Mouse (Mus musculus) heart, postnatal 14 days (tissue): ENCODE measurements around the gene Cdk5rap3. TPM values are rescaled to one million over a fixed set of nuclear protein-coding genes. Genes with fewer than 3 reads are reported as not detected.

ENCODE experiments used
- DNase-seq, 2 experiments: peaks; one replicate each; pipeline ENCODE4 v3.0.0; 2021 to 2022
- intact Hi-C: fragments of 180-260 bp; cut with DNase I; formaldehyde crosslinking; loops from one replicate; pipeline ENCODE4 v1.15.1; 2025
- total RNA-seq, 2 experiments: library from RNA; stranded (reverse); gene quantifications; 2 replicates each; pipeline ENCODE4 v1.2.3; 2021

Gene Cdk5rap3
- total RNA-seq, 2 experiments from 2014 or later, result 22.3 to 23.3 TPM

- peak; percentile 68 to 82 for DNase-seq
- intact Hi-C loops, result loop anchor here (1.0 to 5.0 kb wide), 2 partner anchors 44 to 95 kb away; no protein-coding TSS in a partner anchor
Observed at GRCm38 (mm10) chr11:96867149-96867548, 49.1 kb downstream of the Cdk5rap3 start.

GRCm38 (mm10) chr11:96863206-96863995, 52.9 kb downstream of the Cdk5rap3 start:
- DNase-seq, result peak; percentile 54

GRCm38 (mm10) chr11:96862534-96862933, 53.8 kb downstream of the Cdk5rap3 start:
- intact Hi-C loops, result loop anchor here (1.0 to 5.0 kb wide), 5 partner anchors 85 to 560 kb away; partner anchors contain the start of genes Hoxb5 and Snx11
- no peak for DNase-seq

More at GRCm38 (mm10) chr11:96863206-96863995, 52.9 kb downstream of the Cdk5rap3 start:
- intact Hi-C loops, result loop anchor here (5.0 kb wide), 4 partner anchors 86 to 561 kb away; partner anchors contain the start of genes Hoxb5 and Snx11

- intact Hi-C loops, result loop anchor here (1.0 to 5.0 kb wide), 6 partner anchors 85 to 583 kb away; partner anchors contain the start of genes Hoxb5 and Snx11
- DNase-seq, result peak; percentile 96 to 98
Observed at GRCm38 (mm10) chr11:96861878-96862289, 54.4 kb downstream of the Cdk5rap3 start.

- intact Hi-C loops, result loop anchor here (2.0 to 5.0 kb wide), 5 partner anchors 84 to 583 kb away; partner anchors contain the start of genes Hoxb5 and Snx11
- DNase-seq, result peak; percentile 53 to 62
Observed at GRCm38 (mm10) chr11:96861446-96861845, 54.9 kb downstream of the Cdk5rap3 start.

GRCm38 (mm10) chr11:96860564-96860963, 55.7 kb downstream of the Cdk5rap3 start:
- intact Hi-C loops, result loop anchor here (2.0 to 5.0 kb wide), 5 partner anchors 83 to 582 kb away; partner anchors contain the start of genes Hoxb5 and Snx11
- peak; percentile 90 to 95 for DNase-seq

- intact Hi-C loops, result loop anchor here (2.0 to 5.0 kb wide), 5 partner anchors 82 to 581 kb away; partner anchors contain the start of genes Hoxb5 and Snx11
- DNase-seq, result no peak
Observed at GRCm38 (mm10) chr11:96859635-96860034, 56.7 kb downstream of the Cdk5rap3 start.

GRCm38 (mm10) chr11:96857446-96857845, 58.9 kb downstream of the Cdk5rap3 start:
- intact Hi-C loops, result no loop called here

More at GRCm38 (mm10) chr11:96857446-96857845, 58.9 kb downstream of the Cdk5rap3 start:
- no peak for DNase-seq

Other genes with a start within 250 kb of the Cdk5rap3 start
- 10 to 100 TPM; 12.4 to 13.7 TPM for gene Snx11, start 138.9 kb downstream of the Cdk5rap3 start, total RNA-seq
- gene Cbx1, start 127.4 kb downstream of the Cdk5rap3 start, total RNA-seq, result 10 to 100 TPM; 36.4 to 46.8 TPM
- 100 to 1,000 TPM; 346 to 358 TPM for gene Nfe2l1, start 86.5 kb downstream of the Cdk5rap3 start, total RNA-seq
- gene Copz2, start 66.6 kb downstream of the Cdk5rap3 start, total RNA-seq, result 10 to 100 TPM; 34.6 to 35.8 TPM
- gene Prr15l, start 11.6 kb upstream of the Cdk5rap3 start, total RNA-seq, result 1 to 10 TPM in 1 of 2 experiments, under 1 TPM in 1; 0.88 to 1.8 TPM
- 10 to 100 TPM; 14.1 to 15.0 TPM for gene Pnpo, start 27.5 kb upstream of the Cdk5rap3 start, total RNA-seq
- 10 to 100 TPM; 11.4 to 12.0 TPM for gene Sp2, start 66.5 kb upstream of the Cdk5rap3 start, total RNA-seq
- under 1 TPM; 0.07 to 0.12 TPM for gene Sp6, start 96.9 kb upstream of the Cdk5rap3 start, total RNA-seq
- 10 to 100 TPM; 10.2 to 11.6 TPM for gene Scrn2, start 113.4 kb upstream of the Cdk5rap3 start, total RNA-seq
- under 1 TPM; 0.27 to 0.69 TPM for gene Lrrc46, start 124.9 kb upstream of the Cdk5rap3 start, total RNA-seq
- gene Mrpl10, start 125.1 kb upstream of the Cdk5rap3 start, total RNA-seq, result 10 to 100 TPM; 79.9 to 88.0 TPM
- gene Osbpl7, start 134.1 kb upstream of the Cdk5rap3 start, total RNA-seq, result 1 to 10 TPM; 4.6 to 4.9 TPM
- gene Tbx21, start 198.8 kb upstream of the Cdk5rap3 start, total RNA-seq, result under 1 TPM in 1 of 2 experiments, not detected in 1; 0.12 TPM
- gene Tbkbp1, start 235.0 kb upstream of the Cdk5rap3 start, total RNA-seq, result 10 to 100 TPM; 13.4 to 15.8 TPM